Mouse (Mus musculus): ENCODE data around the gene Akap13. TPM values are rescaled to one million over a fixed set of nuclear protein-coding genes. Genes with fewer than 3 reads are reported as not detected.

Akap13 gene
- 10 to 100 TPM; 94.0 to 95.4 TPM for total RNA-seq (2021)

DNA sequence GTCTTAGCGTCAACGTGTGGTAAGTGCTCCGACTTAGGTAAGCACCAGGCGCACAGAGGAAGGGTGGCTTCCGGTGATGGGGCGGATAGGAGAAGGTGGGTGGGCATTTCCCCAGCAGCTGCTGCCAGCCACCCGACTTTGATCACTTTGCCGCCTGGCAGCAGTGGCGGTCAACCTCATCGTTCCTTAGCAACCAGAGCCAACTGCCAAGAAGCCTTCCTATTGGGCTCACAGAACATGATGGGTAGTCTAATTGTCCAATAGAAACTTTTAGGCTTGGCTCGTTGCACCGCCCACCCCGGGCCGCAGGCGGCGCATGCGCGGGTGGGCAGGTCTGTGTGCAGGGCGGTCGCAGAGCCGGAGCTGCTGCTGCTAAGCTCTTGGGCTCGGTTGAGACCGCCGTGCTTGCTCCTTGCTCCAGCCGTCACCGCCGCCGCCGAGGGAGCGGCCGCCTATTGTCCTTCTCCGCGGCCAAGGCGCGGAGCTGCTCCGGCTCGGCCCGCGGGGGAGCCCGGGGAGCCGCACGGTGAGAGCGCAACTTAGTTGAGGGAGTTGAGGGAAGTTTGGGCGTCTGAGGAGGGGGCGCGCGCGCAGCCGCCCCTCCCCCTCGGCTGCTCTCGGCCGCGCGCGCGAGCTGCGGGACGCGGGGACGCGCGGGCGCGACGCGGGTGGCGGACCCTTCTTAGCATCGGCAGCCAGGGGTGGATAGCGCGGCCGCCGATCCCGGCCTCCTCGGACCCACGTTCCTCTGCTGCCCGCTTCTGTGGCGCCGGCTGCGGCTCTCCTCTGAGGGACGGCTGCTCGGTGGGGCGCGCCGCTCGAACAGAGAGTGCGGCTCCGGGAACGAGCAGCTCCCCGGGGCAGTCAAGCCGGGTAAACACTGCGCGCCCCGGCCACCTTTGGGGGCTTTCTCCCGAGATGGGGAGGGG is at the start of gene Akap13:
Gene Akap13 (plus strand): TSS at position 312 of the 929 bp plus-strand sequence.
- intact Hi-C loops (cut with DNase I), result loop anchor here (1.0 to 5.0 kb wide), 5 partner anchors 37 to 157 kb away; no protein-coding TSS in a partner anchor
- peak; percentile 98 for DNase-seq

GRCm38 (mm10) chr7:75410641-75411040 is 44.7 kb upstream of the Akap13 start:
- DNase-seq, result no peak
- intact Hi-C loops (cut with DNase I), result no loop called here

- DNase-seq, result no peak
- intact Hi-C loops (cut with DNase I), result no loop called here
Measured at GRCm38 (mm10) chr7:75411226-75411625, 44.1 kb upstream of the Akap13 start.

DNA sequence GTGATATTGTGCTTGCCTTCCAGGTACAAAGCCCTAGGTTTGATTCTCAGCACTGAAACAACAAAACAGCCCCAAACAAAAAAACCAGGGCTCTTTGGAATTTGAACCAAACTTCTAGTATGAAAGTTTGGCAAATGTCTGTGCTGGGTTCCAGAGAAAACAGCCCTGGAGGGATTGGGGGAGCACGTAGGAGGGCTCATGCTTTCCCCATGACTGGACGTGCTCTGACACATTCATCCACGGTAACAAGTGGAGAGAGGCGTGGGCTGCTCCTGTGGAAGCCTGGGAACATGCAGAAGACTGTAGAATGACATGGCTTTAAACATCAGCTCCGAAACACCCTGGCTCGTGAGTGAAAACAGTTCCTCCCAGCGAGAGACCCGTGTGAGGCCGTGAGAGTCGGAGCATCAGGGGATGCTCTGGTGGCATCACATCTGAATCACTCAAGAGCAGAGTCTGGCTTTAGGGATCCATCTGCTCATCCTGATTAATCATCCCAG is 43.3 kb upstream of the Akap13 start:
- intact Hi-C loops (cut with DNase I), result no loop called here
- DNase-seq, result no peak

- intact Hi-C loops (cut with DNase I), result no loop called here
- DNase-seq, result no peak
Measured at GRCm38 (mm10) chr7:75412568-75412967, 42.8 kb upstream of the Akap13 start.

DNA sequence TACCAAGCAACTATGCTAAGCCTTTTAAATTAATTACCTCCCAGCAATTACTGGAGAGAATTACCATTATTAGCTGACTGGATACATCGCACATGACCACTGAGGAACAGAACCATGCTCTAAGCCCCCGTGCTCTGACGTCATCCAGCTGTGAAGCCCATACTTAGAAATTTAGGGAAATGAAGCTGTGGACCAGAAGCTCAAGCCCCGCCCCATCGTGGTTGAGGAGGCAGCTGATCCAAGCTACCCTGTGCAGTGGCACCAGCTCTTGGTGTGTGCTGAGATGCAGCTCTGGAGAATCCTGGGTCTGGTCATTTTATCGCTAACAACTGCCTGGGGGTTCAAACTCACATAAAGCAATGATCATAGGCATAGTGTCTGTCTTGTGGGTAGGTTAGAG is 41.4 kb upstream of the Akap13 start:
- intact Hi-C loops (cut with DNase I), result no loop called here
- no peak for DNase-seq

DNA sequence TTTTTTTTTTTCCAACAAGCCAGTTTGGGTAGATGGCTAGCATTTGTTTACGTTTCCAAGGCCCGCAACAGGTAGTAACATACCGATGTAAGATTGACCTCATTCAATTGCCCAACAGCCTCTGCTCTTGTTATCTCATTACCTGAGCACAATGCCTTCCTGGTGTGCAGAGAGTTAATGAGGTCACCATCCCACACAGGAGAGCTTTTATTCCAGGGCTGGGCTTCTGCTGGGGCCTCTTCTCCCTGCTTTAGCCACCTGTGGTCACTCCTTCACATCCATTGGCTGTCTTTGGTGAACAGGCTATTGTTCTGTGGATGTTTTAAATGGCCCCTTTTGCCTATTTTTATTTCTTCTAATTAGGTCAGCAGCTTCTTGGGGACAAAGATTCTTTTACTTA is 41.0 kb upstream of the Akap13 start:
- intact Hi-C loops (cut with DNase I), result no loop called here
- no peak for DNase-seq

DNA sequence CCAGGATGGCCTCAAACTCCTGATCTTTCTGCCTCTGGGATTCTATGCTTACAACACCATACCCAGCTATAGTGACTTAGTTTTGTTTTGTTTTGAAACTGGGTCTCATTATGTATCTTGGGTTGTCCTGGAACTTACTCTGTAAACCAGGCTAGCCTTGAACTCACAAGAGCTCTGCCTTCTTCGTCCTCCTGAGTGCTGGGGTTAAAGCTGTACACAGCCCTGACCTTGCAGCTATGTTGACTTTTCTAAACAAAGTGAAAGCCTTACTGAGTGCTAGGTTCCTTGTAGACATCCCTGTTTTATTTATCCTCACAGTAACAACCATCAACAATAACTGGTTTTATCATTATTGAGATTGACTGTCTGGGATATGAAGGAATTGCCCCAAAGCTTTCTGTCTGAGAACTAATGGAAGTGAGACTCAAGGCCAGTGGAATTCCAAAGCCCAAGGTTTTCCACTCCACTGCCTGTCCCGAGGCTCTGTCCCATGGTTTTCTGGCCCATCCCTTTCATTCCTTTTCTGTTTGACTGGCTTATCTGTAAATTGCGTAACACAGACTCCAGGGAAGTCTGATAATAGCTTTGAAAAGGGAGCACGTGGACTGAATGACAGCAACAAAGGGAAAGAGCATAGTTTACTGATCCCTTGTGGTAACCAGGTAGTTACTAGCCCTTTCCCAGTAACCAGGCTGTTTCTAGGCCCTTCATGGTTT is 40.0 kb upstream of the Akap13 start:
- intact Hi-C loops (cut with DNase I), result no loop called here
- no peak for DNase-seq

- intact Hi-C loops (cut with DNase I), result no loop called here
- DNase-seq, result no peak
Measured at GRCm38 (mm10) chr7:75415882-75416585, 39.3 kb upstream of the Akap13 start.

DNA sequence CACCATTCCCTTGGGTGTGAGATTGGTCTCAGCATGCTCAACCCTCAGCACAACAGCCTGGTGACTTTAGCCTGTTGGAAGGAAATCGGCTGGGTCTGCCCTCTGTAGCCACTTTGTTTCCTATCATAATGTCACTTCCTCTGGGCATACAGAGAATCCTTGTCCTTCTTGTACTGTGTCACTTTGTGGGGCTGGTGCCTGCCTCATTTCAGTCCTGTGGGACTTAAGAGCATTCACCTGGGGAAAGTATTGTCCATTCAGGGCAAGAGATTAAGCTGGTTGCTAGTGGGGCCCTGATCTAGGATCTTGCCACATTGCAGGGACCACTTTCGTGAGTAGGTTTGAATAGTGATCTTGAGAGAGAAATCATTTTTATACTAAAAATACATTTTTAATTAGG is 34.4 kb upstream of the Akap13 start:
- no peak for DNase-seq
- intact Hi-C loops (cut with DNase I), result no loop called here

- DNase-seq, result no peak
- intact Hi-C loops (cut with DNase I), result loop anchor here (1.0 kb wide), 1 partner anchor 14 kb away; no protein-coding TSS in a partner anchor
Measured at GRCm38 (mm10) chr7:75424121-75424520, 31.2 kb upstream of the Akap13 start.

GRCm38 (mm10) chr7:75427322-75427721 is 28.0 kb upstream of the Akap13 start:
- intact Hi-C loops (cut with DNase I), result no loop called here
- peak; percentile 85 to 88 for DNase-seq

DNA sequence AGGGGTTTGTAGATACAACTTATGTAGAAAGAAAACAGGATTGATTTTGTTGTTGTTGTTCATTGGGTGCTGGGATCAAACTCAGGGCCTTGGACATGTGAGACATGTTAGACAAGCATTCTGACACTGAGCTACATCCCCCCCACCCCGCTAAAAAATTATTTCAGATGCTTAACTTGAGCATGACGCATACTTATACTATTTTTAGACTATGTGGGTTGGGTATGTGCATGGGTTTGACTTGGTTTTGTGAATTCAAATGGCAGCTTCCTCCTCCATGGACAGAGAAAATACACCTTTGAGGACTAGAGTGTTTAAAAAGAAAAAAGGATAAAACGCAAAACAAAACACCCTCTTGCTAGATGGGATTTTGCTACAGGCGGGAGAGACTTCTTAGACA is 26.4 kb upstream of the Akap13 start:
- DNase-seq, result no peak
- intact Hi-C loops (cut with DNase I), result no loop called here

GRCm38 (mm10) chr7:75430550-75430949 is 24.8 kb upstream of the Akap13 start:
- intact Hi-C loops (cut with DNase I), result no loop called here
- peak; percentile 73 to 75 for DNase-seq

DNA sequence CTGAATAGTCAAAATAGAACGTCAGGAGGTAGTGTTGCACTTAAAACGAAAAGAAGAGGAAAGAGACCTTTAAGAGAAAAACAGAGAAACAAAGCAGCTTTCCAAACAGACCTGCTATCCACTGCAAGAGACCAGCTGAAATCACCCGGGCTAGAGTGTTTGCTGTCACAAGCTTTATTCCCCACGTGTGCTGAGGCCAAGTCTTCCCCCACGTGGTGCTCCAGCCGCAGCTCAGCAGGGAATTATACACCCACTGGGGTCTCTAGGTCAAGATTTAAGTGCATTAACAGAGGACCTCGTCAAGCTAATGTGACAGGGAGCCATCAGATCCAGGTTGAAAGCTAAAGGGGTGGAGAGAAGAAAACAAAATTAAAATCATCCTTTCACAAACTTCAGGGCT is 24.3 kb upstream of the Akap13 start:
- intact Hi-C loops (cut with DNase I), result no loop called here
- DNase-seq, result peak; percentile 36 to 37

DNA sequence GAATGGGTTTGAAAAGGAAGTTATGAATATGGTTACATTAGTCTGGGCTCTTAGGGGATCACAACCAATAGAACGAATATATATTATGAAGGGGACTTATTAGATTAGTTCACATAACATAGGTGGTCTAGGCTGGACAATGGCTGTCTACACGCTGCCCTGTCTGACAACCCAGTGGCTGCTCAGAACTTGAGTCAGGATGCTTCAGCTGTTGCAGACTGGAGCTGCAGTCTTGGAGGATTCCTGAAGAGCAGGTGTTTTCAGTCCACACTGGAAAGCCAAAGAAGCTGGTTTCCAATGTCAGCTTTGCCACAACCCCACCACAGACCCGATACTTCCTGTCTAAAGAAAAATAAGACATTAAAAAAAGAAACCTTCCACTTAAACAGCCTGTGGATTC is 23.3 kb upstream of the Akap13 start:
- intact Hi-C loops (cut with DNase I), result no loop called here
- DNase-seq, result no peak

GRCm38 (mm10) chr7:75436413-75437174 is 18.7 kb upstream of the Akap13 start:
- no peak for DNase-seq
- intact Hi-C loops (cut with DNase I), result no loop called here

DNA sequence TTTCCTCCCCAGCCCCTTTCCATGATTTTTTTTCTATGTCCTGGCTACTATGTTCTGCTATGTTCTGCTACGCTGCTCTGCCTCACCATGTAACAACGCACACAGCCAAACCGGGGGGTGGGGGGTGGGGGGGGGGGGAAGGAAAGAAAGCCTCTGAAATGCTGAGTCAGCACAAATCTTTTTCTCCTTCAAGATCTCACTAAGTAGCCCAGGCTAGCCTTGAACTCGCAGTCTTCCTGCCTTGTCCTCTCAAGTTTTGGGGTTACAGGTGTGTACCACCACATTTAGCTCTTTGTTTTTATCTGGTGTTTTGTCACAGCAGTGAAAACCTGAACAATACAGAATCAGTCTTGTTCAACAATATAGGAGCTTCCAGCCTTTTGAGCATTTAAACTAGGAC is 15.8 kb upstream of the Akap13 start:
- DNase-seq, result no peak
- intact Hi-C loops (cut with DNase I), result no loop called here

DNA sequence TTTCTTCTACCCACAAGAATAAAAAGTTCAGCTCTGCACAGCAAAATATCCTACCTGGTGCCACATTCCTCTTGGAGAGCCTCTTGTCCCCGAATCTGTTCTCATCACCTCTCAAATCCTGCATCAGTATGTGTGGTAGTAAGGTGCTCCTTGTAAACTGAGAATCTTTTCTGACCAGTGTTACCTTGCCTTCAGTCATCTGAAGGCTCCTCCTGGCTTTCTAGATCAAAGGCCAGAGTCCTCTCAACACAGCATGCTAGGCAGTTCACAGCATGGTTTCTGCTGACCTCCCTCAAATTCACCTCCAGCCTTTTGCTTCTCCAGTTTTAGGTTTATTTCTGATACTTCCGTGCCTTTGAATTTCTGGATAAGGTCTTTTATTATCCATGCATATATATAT is 15.1 kb upstream of the Akap13 start:
- intact Hi-C loops (cut with DNase I), result no loop called here
- DNase-seq, result no peak

- intact Hi-C loops (cut with DNase I), result no loop called here
- DNase-seq, result no peak
Measured at GRCm38 (mm10) chr7:75441947-75442346, 13.4 kb upstream of the Akap13 start.

All from heart, postnatal 10 days (tissue).